Mouse (Mus musculus) cerebellum, adult 11 months (tissue): ENCODE measurements around the gene Dok7.
A peak's percentile ranks its signal among the peaks of the same experiment; 100 is the strongest.

Experiments
- DNase-seq: peaks from one replicate; pipeline ENCODE4 v3.0.0; 2022

Dok7 gene

GRCm38 (mm10) chr5:35058216-35058615, 1.6 kb downstream of the Dok7 start:
- no peak for DNase-seq

GRCm38 (mm10) chr5:35060098-35060497, 3.5 kb downstream of the Dok7 start:
- no peak for DNase-seq

GRCm38 (mm10) chr5:35069841-35070240, 13.3 kb downstream of the Dok7 start:
- no peak for DNase-seq

- no peak for DNase-seq
Observed at GRCm38 (mm10) chr5:35070314-35070713, 13.7 kb downstream of the Dok7 start.

GRCm38 (mm10) chr5:35070953-35071352, 14.4 kb downstream of the Dok7 start:
- DNase-seq, result no peak

- DNase-seq, result no peak
Observed at GRCm38 (mm10) chr5:35071855-35072254, 15.3 kb downstream of the Dok7 start.

GRCm38 (mm10) chr5:35073235-35073634, 16.7 kb downstream of the Dok7 start:
- DNase-seq, result no peak

GRCm38 (mm10) chr5:35073992-35074391, 17.4 kb downstream of the Dok7 start:
- DNase-seq, result peak; percentile 57

- DNase-seq, result no peak
Observed at GRCm38 (mm10) chr5:35076369-35076768, 19.8 kb downstream of the Dok7 start.

GRCm38 (mm10) chr5:35079101-35079500, 22.5 kb downstream of the Dok7 start:
- no peak for DNase-seq

- DNase-seq, result no peak
Observed at GRCm38 (mm10) chr5:35084913-35085312, 28.3 kb downstream of the Dok7 start.

GRCm38 (mm10) chr5:35088785-35089613, 32.4 kb downstream of the Dok7 start:
- DNase-seq, result peak; percentile 57

GRCm38 (mm10) chr5:35089614-35089963, 33.0 kb downstream of the Dok7 start:
- no peak for DNase-seq

- no peak for DNase-seq
Observed at GRCm38 (mm10) chr5:35091636-35092035, 35.1 kb downstream of the Dok7 start.

- DNase-seq, result no peak
Observed at GRCm38 (mm10) chr5:35103086-35103485, 46.5 kb downstream of the Dok7 start.

GRCm38 (mm10) chr5:35103528-35103927, 47.0 kb downstream of the Dok7 start:
- DNase-seq, result no peak

- no peak for DNase-seq
Observed at GRCm38 (mm10) chr5:35104183-35104959, 47.8 kb downstream of the Dok7 start.

- DNase-seq, result peak; percentile 87
Observed at GRCm38 (mm10) chr5:35104960-35105921, 48.7 kb downstream of the Dok7 start, which contains the start of gene Lrpap1. Gene Lrpap1 (minus strand): TSS chr5:35105766.

GRCm38 (mm10) chr5:35105922-35106298, 49.3 kb downstream of the Dok7 start:
- DNase-seq, result peak; percentile 67

- DNase-seq, result no peak
Observed at GRCm38 (mm10) chr5:35112444-35112843, 55.9 kb downstream of the Dok7 start.

GRCm38 (mm10) chr5:35116002-35116401, 59.4 kb downstream of the Dok7 start:
- no peak for DNase-seq

GRCm38 (mm10) chr5:35117633-35118032, 61.1 kb downstream of the Dok7 start:
- DNase-seq, result no peak

- DNase-seq, result peak; percentile 51
Observed at GRCm38 (mm10) chr5:35118418-35118817, 61.9 kb downstream of the Dok7 start.
